Mouse (Mus musculus) cerebellum, adult 2 months (tissue): Measurements from ENCODE around the gene Tcf3.

Experiments used
- CTCF ChIP-seq: fragments of 200-500 bp; IDR thresholded peaks from 2 replicates; pipeline ENCODE4 v1.5.1; 2011; ENCODE audit warnings: low read depth, mild to moderate bottlenecking, control low read depth, low read length, moderate library complexity, borderline replicate concordance; ENCODE audit not compliant: insufficient read depth
- POLR2A ChIP-seq: fragments of 200-500 bp; IDR thresholded peaks from 2 replicates; pipeline ENCODE4 v1.6.1; 2011; ENCODE audit warnings: low read length, control low read depth, borderline replicate concordance; ENCODE audit not compliant: insufficient read depth

- no peak for TF ChIP-seq POLR2A
- TF ChIP-seq CTCF: no peak
Observed at GRCm38 (mm10) chr10:80392687-80393086, 40.8 kb downstream of the Tcf3 start.
